Comparison of ENCODE assay signal across 8 mouse cellular contexts in genomic region chr17:37210884-37211768, GRCm38 (mm10). TPM values are rescaled to one million over a fixed set of nuclear protein-coding genes. Genes with fewer than 3 reads are reported as not detected.
A peak's percentile ranks its signal among the peaks of the same experiment; 100 is the strongest.
DNase-seq lines count a peak whose midpoint lies in the region; ATAC-seq and TF ChIP-seq lines count a peak whose summit lies in the region.

No protein-coding gene starts in this region.

- H3K9me3 ChIP-seq in forebrain, embryonic 13.5 days (replicated peaks), result no peaks in the 10 kb centered on the region
- H3K9me3 ChIP-seq in limb, embryonic 15.5 days, result no peaks in the 10 kb centered on the region
- no peaks in the 10 kb centered on the region for H3K9me3 ChIP-seq in lung, postnatal 0 days (ENCODE audit: low read length)

- peak overlapping the region; percentile 55 for H3K9ac ChIP-seq in forebrain, embryonic 13.5 days
- no peak overlapping the region for H3K9ac ChIP-seq in limb, embryonic 15.5 days
- no peak overlapping the region for H3K9ac ChIP-seq in lung, postnatal 0 days (replicated peaks; ENCODE audit: low read depth)

- peaks cover 5% of the 10 kb centered on the region; the same call in 1 of the 2 replicates for H3K4me1 ChIP-seq in forebrain, embryonic 13.5 days
- peaks cover 5% of the 10 kb centered on the region; the same call in 1 of the 2 replicates for H3K4me1 ChIP-seq in limb, embryonic 15.5 days
- H3K4me1 ChIP-seq in lung, postnatal 0 days (ENCODE audit: insufficient read depth, low read depth, low read length), result no peaks in the 10 kb centered on the region

- peak; percentile 24 to 37 for DNase-seq in frontal cortex, postnatal 36 days (ENCODE audit: low spot score in 2 of 2)
- DNase-seq in frontal cortex, postnatal 10 days (ENCODE audit: low spot score in 2 of 2), result no peak
- peak; percentile 58 for DNase-seq in ES-CJ7 (ENCODE audit: low read depth, low spot score)
- peak; percentile 43 for DNase-seq in testis, postnatal 10 days (ENCODE audit: low spot score)
- DNase-seq in lung, postnatal 0 days (ENCODE audit: low spot score), result no peak
- no peak for DNase-seq in kidney, postnatal 4 days

- WGBS in forebrain, embryonic 13.5 days, result 17% methylated on average over 40 of the region's 40 CpGs
- WGBS in limb, embryonic 15.5 days, result 17% methylated on average over 40 of the region's 40 CpGs
- WGBS in lung, postnatal 0 days, result 12% methylated on average over 40 of the region's 40 CpGs

- peak; percentile 55; the same call in 1 of the 2 replicates for ATAC-seq in forebrain, embryonic 13.5 days
- no peak for ATAC-seq in limb, embryonic 15.5 days (ENCODE audit: insufficient number of reproducible peaks, low FRiP score, low TSS enrichment, low read depth)
- no peak for ATAC-seq in lung, postnatal 0 days

- H3K27ac ChIP-seq in forebrain, embryonic 13.5 days, result no peak overlapping the region
- no peak overlapping the region for H3K27ac ChIP-seq in limb, embryonic 15.5 days
- no peak overlapping the region for H3K27ac ChIP-seq in lung, postnatal 0 days (ENCODE audit: low read length)

- peak overlapping the region; percentile 40 for H3K4me3 ChIP-seq in forebrain, embryonic 13.5 days
- peak overlapping the region; percentile 19 for H3K4me3 ChIP-seq in limb, embryonic 15.5 days
- no peak overlapping the region for H3K4me3 ChIP-seq in lung, postnatal 0 days (ENCODE audit: low read depth, low read length)

- H3K4me2 ChIP-seq in forebrain, embryonic 13.5 days, result peak overlapping the region; percentile 59
- no peak overlapping the region for H3K4me2 ChIP-seq in limb, embryonic 15.5 days
- no peak overlapping the region for H3K4me2 ChIP-seq in lung, postnatal 0 days (replicated peaks; ENCODE audit: low read depth, low read length)

- H3K36me3 ChIP-seq in forebrain, embryonic 13.5 days (ENCODE audit: poor library complexity, severe bottlenecking), result no peaks in the 10 kb centered on the region
- no peaks in the 10 kb centered on the region for H3K36me3 ChIP-seq in limb, embryonic 15.5 days
- H3K36me3 ChIP-seq in lung, postnatal 0 days (ENCODE audit: insufficient read depth, low read length), result no peaks in the 10 kb centered on the region

- no peak for TF ChIP-seq EP300 in lung, postnatal 0 days (IDR thresholded peaks at IDR 0.05)

- no peak for TF ChIP-seq CTCF in lung, postnatal 0 days (IDR thresholded peaks at IDR 0.05)

- H3K27me3 ChIP-seq in forebrain, embryonic 13.5 days, result peaks cover 14% of the 10 kb centered on the region
- H3K27me3 ChIP-seq in limb, embryonic 15.5 days, result peaks cover 15% of the 10 kb centered on the region
- peaks cover 6% of the 10 kb centered on the region; the same call in 1 of the 2 replicates for H3K27me3 ChIP-seq in lung, postnatal 0 days (replicated peaks; ENCODE audit: insufficient read depth, low read length)

RNA-seq across cellular contexts. Expression of gene Olfr95, which starts 1.8 kb away (rescaled TPM):
- polyA plus RNA-seq in forebrain, embryonic 13.5 days (2015; fragmentation: Nextera tagmentation; extraction: Ambion mirVana), result not detected in 2 replicates
- polyA plus RNA-seq in limb, embryonic 15.5 days (2015; fragmentation: Nextera tagmentation; extraction: Ambion mirVana), result not detected in 2 replicates
- polyA plus RNA-seq in lung, postnatal 0 days (2015; fragmentation: Nextera tagmentation; extraction: Ambion mirVana), result not detected in 2 replicates

RNA-seq across cellular contexts. Expression of gene Olfr96, which starts 8.8 kb away (rescaled TPM):
- polyA plus RNA-seq in forebrain, embryonic 13.5 days (2015; fragmentation: Nextera tagmentation; extraction: Ambion mirVana), result not detected in 2 replicates
- polyA plus RNA-seq in limb, embryonic 15.5 days (2015; fragmentation: Nextera tagmentation; extraction: Ambion mirVana), result not detected in 2 replicates
- not detected in 2 replicates for polyA plus RNA-seq in lung, postnatal 0 days (2015; fragmentation: Nextera tagmentation; extraction: Ambion mirVana)

RNA-seq across cellular contexts. Expression of gene Olfr94, which starts 10.3 kb away (rescaled TPM):
- polyA plus RNA-seq in forebrain, embryonic 13.5 days (2015; fragmentation: Nextera tagmentation; extraction: Ambion mirVana), result not detected in 2 replicates
- 0.12 and 0.14 TPM in 2 replicates for polyA plus RNA-seq in limb, embryonic 15.5 days (2015; fragmentation: Nextera tagmentation; extraction: Ambion mirVana)
- polyA plus RNA-seq in lung, postnatal 0 days (2015; fragmentation: Nextera tagmentation; extraction: Ambion mirVana), result not detected in 2 replicates

RNA-seq across cellular contexts. Expression of gene Ubd, which starts 17.4 kb away (rescaled TPM):
- not detected in 2 replicates for polyA plus RNA-seq in forebrain, embryonic 13.5 days (2015; fragmentation: Nextera tagmentation; extraction: Ambion mirVana)
- not detected in 2 replicates for polyA plus RNA-seq in limb, embryonic 15.5 days (2015; fragmentation: Nextera tagmentation; extraction: Ambion mirVana)
- not detected in 2 replicates for polyA plus RNA-seq in lung, postnatal 0 days (2015; fragmentation: Nextera tagmentation; extraction: Ambion mirVana)

RNA-seq across cellular contexts. Expression of gene Olfr97, which starts 26.0 kb away (rescaled TPM):
- polyA plus RNA-seq in forebrain, embryonic 13.5 days (2015; fragmentation: Nextera tagmentation; extraction: Ambion mirVana), result not detected in 2 replicates
- polyA plus RNA-seq in limb, embryonic 15.5 days (2015; fragmentation: Nextera tagmentation; extraction: Ambion mirVana), result not detected in 2 replicates
- not detected in 2 replicates for polyA plus RNA-seq in lung, postnatal 0 days (2015; fragmentation: Nextera tagmentation; extraction: Ambion mirVana)

Comparison
In these comparisons a context has a peak if more than half of its experiments do, and no peak if none do; other contexts are left out.
1. DNase-seq: peak in frontal cortex, postnatal 36 days (2 of 2), ES-CJ7 (single experiment) and testis, postnatal 10 days (single experiment); none in frontal cortex, postnatal 10 days (0 of 2), lung, postnatal 0 days (single experiment) and kidney, postnatal 4 days (0 of 2).